Mouse (Mus musculus): Measurements from ENCODE around the gene Eif2b4.
"Not testable (repeated sequence)": the region's sequence is repeated elsewhere in the genome, so short reads cannot be mapped to it uniquely, and the experiment has no call there.

The Eif2b4 gene

DNA sequence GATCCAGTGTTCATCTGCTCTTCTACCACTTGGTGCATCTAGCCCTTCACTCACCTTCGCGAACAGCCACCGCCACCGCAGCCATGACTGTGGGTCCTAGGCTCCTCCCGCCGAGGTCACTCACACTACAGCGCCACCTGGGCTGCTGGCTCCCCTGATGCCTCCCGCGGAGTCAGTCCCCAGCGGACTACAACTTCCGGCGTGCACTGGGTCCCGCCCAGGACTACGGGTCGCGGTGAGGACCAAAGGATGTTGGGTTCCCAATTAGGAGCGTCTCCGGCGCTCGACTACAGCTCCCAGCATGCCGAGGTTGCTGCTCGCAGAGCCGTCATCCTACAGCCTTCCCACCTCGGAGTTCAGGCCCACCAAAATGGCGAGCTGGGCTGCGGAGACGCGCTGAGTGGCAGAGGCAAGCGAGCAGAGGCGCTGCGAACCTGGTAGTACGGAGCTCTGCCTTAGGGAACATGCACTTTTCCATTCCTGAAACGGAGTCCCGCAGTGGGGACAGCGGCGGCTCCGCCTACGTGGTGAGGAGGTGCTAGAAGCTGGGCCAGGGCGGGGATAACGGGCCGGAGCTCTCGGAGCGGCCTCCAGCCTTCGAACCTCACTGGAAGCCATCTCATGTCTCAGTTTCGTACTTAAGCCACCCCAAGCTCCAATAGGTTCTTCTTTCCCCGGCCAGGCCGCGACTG lies at the start of gene Eif2b4, which contains the start of gene Snx17:
Gene Eif2b4, minus strand, starts transcription at position 492 of the 692 bp plus-strand sequence.
Gene Snx17, plus strand, starts transcription at position 289 of the 692 bp plus-strand sequence.
- in situ Hi-C loops (cut with MboI, MseI): no loop called here

DNA sequence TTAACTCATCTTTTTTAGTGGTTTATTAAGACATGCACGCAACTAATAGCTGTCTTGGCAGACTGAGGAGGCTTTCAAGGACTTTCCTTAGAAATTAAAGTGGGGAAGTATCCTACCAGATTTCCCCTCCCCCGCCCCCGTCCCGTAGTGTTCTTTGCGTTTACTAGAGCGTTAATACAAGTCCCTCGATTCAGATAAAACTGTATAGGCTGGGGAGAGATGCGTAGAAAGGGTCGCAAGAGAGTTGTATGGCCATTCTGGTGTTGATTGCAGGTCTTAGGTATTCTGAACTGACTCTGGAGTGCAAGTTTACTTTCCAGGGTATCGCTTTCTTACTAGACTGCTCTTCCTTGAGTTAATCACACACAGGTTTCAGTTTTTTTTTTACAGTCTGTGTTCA lies 49.0 kb upstream of the Eif2b4 start:
- in situ Hi-C loops (cut with MboI, MseI): no loop called here

- in situ Hi-C loops (cut with MboI, MseI): no loop called here
Observed at GRCm38 (mm10) chr5:31241522-31242034, 48.3 kb upstream of the Eif2b4 start.

DNA sequence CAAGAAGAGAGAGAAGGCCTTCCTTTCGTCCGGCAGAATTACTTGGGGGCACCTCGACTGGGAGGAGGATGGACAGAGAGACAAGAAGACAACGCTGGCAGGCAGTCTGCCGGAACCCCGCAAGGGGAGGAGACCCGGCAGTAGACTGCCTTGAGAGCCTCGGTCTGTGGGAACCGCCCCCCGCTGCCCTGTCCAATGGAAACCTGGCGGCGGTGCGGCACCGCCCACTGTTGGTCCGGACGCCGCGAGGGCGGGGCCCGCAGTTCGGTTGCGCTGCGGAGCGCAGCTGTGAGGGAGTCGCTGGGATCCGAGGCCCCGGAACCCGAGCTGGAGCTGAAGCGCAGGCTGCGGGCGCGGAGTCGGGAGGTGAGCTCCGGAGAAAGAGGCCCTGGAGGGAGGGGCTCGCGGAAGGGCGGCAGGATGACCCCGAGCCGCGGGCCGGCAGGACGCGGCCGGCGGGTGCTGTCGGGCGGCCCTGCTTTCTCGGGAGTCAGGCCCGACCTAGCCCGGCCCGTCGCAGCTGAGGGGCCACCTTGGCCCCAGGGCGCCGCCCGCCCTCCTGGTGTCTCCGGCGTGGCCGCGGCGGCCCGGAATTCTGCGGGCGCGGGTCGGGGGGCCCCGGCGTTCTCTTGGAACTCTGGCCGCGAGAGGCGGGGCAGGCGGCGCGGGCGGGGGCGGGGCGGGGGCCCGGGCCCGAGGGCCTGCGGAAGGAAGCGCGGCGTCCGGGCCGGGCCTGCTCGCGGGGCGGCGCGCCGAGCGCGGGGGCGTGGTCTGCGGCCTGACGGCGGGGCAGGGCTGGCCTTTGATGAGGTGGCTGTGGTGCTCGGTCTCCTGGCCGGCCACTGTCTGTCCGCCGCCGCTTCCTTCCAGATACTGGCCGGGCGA lies 47.6 kb upstream of the Eif2b4 start, which contains the start of the genes Nrbp1 and Gm9970:
Gene Nrbp1, plus strand, starts transcription at position 228 of the 885 bp plus-strand sequence.
Gene Gm9970, minus strand, starts transcription at position 596 of the 885 bp plus-strand sequence.
- in situ Hi-C loops (cut with MboI, MseI): no loop called here

GRCm38 (mm10) chr5:31226641-31227040 lies 33.4 kb upstream of the Eif2b4 start:
- in situ Hi-C loops (cut with MboI, MseI): no loop called here

GRCm38 (mm10) chr5:31222696-31223095 lies 29.5 kb upstream of the Eif2b4 start:
- in situ Hi-C loops (cut with MboI, MseI): no loop called here

- in situ Hi-C loops (cut with MboI, MseI): no loop called here
Observed at GRCm38 (mm10) chr5:31221304-31221945, 28.2 kb upstream of the Eif2b4 start.

DNA sequence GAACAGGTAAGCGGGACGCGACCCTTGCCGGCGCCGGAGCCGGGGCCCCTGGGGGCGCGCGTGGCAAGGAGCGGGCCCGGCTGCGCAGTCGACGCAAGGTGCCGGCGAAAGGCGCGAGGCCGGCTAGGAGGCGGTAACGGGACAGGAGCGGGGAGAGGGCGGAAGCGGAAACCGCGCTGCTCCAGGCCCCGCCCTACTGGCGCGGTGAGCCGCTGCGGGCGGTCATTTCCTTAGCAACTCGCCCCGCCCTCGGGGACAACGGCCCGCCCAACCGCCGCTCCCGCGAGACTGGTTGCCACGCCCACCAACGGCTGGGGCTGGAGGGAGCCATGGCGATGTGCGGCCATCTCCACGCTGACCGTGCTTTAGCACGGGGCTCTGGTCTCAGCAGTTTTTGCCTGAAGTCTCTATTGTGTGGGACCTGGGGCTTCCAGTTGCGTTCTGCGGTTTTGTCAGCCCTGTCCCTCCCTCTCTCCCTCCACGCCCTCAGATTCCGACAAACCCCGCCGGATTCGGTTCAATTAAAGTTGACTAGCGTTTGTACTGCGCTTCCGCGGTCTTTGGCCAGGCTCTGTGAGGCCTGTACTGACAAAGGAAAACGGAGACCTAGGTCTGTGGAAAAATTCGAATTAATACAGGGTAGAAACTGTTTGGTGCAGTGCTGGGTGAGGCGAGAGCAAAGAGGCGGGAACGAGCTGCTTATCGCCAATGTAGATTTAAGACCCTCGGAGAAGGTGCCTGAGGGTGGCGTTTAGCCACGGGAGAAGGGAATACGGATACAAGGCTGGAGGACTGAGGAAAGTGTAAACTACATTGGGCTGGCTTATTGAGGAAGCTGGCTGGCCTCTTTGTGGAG lies 27.4 kb upstream of the Eif2b4 start, which contains the start of gene Ppm1g:
Gene Ppm1g, minus strand, starts transcription at position 240 of the 856 bp plus-strand sequence.
- in situ Hi-C loops (cut with MboI, MseI): no loop called here

DNA sequence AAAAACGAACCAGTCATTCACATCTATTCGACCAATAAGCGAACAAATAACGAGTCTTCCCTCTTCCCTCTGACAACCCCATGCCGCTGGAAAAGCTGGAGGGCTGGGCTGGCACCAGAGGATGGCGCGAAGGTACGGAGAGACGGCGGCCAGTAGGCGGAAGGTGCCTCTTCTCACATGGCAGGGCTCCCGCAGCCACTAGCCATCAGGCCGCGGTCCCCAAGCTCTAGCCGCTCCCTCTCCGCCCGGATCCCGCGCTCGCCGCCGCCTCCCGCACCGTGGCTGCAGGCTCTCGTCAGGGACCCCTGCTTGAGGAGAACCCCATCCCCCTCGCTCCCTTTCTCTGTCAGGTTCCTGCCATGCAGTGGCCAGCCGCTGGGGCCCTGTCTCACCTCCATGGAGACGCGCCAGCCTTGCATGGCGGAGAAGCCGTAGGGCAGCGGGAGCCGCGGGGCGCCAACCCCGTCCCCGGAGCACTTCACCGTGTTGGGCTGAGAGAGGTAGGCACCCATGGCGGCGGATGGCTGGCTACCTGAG lies 26.7 kb upstream of the Eif2b4 start:
- in situ Hi-C loops (cut with MboI, MseI): no loop called here

DNA sequence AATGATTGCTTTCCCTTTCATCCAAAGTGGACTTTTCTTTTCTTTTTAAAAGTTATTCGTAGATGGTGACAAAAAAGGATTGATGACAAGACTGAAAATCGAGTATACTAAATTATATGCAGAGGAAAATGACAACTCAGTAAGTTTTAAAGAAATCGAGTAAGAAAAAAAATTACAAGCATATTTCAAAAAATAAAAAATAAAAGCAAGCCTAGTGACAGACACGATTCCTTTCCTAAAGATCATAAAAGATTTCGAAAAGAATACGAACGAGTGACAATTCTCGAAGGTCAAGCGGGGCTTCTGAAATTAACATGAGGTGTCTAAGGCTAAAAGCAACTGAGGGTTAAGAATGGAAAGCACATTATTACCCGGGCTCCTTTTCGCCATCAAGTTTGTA lies 26.2 kb upstream of the Eif2b4 start:
- in situ Hi-C loops (cut with MboI, MseI): no loop called here

GRCm38 (mm10) chr5:31219070-31219469 lies 25.8 kb upstream of the Eif2b4 start:
- in situ Hi-C loops (cut with MboI, MseI): no loop called here

GRCm38 (mm10) chr5:31218294-31218693 lies 25.1 kb upstream of the Eif2b4 start:
- in situ Hi-C loops (cut with MboI, MseI): no loop called here

GRCm38 (mm10) chr5:31216554-31216953 lies 23.3 kb upstream of the Eif2b4 start:
- in situ Hi-C loops (cut with MboI, MseI): not testable (repeated sequence)

DNA sequence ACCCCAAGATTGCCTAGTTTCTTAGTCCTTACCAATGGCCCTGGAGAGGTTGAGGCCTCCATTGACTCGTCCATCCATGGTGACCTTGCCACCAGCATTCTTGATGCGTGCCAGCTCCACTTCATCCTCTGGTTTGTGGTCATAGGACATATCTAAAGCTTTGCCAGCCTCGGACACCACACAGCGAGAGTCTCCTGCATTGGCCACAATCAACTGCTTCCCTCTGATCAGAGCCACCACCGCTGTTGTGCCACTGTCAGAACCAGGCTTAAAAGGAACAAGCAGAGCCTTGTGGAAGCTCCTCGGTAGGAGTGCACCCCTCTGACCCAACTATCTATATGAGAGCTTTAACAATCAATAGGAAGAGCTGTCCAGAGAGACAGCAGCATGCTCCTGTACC lies 11.2 kb upstream of the Eif2b4 start:
- in situ Hi-C loops (cut with MboI, MseI): no loop called here

GRCm38 (mm10) chr5:31203866-31204265 lies 10.6 kb upstream of the Eif2b4 start:
- in situ Hi-C loops (cut with MboI, MseI): no loop called here

DNA sequence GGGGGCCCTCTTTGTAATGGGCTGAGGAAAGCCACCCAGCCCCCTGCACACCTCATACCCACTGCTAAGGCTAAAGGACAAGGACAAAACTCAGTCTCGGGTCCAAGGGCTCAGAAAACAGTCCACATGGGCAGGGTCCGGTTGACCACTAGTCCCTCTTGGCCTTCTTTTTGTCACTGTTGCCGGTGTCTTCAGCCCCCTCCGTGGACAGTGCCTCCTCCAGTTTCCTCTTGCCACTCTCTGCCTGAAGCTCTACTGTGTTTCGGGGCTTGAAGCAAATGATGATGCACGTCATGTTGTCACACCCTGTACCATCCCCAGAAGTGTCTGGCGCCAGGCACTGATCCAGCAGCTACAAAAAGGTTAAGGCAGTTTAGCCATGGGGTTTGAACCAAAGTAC lies 9.7 kb upstream of the Eif2b4 start:
- in situ Hi-C loops (cut with MboI, MseI): no loop called here

- in situ Hi-C loops (cut with MboI, MseI): no loop called here
Observed at GRCm38 (mm10) chr5:31201742-31202590, 8.7 kb upstream of the Eif2b4 start, which contains the start of gene Zfp513. TSS of gene Zfp513 (minus strand) at chr5:31202303.

GRCm38 (mm10) chr5:31201042-31201741 lies 8.0 kb upstream of the Eif2b4 start:
- in situ Hi-C loops (cut with MboI, MseI): no loop called here

DNA sequence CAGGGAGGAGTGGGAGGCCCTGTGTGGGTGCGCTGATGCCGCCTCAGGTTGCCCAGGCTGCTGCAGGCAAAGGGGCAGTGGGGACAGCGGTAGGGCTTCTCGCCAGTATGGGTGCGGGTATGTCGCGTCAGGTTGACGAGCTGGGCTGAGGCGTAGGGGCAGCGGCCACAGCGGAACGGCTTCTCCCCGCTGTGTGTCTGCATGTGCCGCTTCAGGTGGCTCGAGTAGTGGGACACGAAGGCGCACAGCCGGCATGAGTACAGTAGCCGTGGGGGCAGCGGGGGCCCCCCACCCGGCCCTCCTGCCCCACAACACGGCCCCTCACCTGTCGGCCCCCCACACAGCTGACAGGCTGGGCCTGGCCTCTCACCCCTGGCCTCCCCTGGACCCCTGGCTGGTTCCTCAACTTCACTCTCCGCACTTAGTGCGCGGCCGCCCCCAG lies 7.1 kb upstream of the Eif2b4 start:
- in situ Hi-C loops (cut with MboI, MseI): no loop called here

All from T-helper 1 cell (primary cell).